20 mouse cellular contexts compared by ENCODE assay signal in the genomic region with DNA sequence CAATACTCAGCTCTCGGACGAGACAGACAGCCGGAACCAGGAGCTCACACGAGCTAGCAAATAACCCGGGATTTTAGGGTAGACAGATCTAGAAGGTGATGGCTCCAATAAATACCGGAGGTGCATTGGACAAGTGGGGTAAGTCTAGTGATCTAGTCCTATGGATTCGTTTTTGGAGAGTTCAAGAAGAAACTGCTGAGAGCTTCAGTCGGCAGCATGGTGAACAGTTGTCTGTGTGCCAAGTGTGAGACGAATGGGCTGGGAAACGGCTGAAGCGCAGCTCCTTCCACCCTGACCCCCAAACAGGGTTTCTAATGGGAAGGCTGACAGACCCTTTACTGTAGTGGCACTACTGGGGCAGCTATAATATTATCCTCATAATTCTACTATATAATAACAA. TPM values are rescaled to one million over a fixed set of nuclear protein-coding genes. Genes with fewer than 3 reads are reported as not detected.
A peak's percentile ranks its signal among the peaks of the same experiment; 100 is the strongest.
DNase-seq lines count a peak whose midpoint lies in the region; ATAC-seq lines count a peak whose summit lies in the region.
"Had no signal": no experiment of that assay in that cellular context is flagged by ENCODE, and none has a peak within 500 bp of the region (broad histone marks: within the 10 kb centered on the region; RNA-seq: fewer than 3 reads in every experiment).

No protein-coding gene starts in this region.

- 0 out of 2 replicates have a peak overlapping the region, but pooled peaks have one; percentile 6 for H3K4me2 ChIP-seq in hindbrain, embryonic 15.5 days
- no peak overlapping the region for H3K4me2 ChIP-seq in hindbrain, embryonic 12.5 days (replicated peaks)
- H3K4me2 ChIP-seq: midbrain, embryonic 12.5 days had no signal

- no peak overlapping the region for H3K4me3 ChIP-seq in hindbrain, embryonic 15.5 days
- H3K4me3 ChIP-seq in hindbrain, embryonic 12.5 days = no peak overlapping the region
- H3K4me3 ChIP-seq: embryonic facial prominence, embryonic 10.5 days; midbrain, embryonic 12.5 days had no signal

- H3K27me3 ChIP-seq in hindbrain, embryonic 15.5 days = no peaks in the 10 kb centered on the region
- no peaks in the 10 kb centered on the region for H3K27me3 ChIP-seq in hindbrain, embryonic 12.5 days
- H3K27me3 ChIP-seq: midbrain, embryonic 12.5 days had no signal

- DNase-seq in brain, adult 2 months (ENCODE audit: low read depth, low spot score) = peak; percentile 27
- DNase-seq in cerebellum, adult 11-12 months = peak; percentile 33
- DNase-seq in cerebellum, postnatal 25 days = peak; percentile 63 to 65
- no peak for DNase-seq in spleen, postnatal 4 days (ENCODE audit: low spot score in 2 of 2)
- no peak for DNase-seq in frontal cortex, adult 2 months (ENCODE audit: extremely low spot score in 1 of 2, low spot score in 1 of 2)
- DNase-seq: gastrocnemius, postnatal 10 days; kidney, adult 8-10 months; kidney, postnatal 4 days; lung, adult 18-20 months; lung, postnatal 4 days; right cerebral cortex, postnatal 25 days; thymus, postnatal 14 days had no signal

- ATAC-seq in hindbrain, embryonic 15.5 days (ENCODE audit: low FRiP score, low read depth) = no peak
- ATAC-seq in hindbrain, embryonic 12.5 days (ENCODE audit: low FRiP score) = no peak
- ATAC-seq: forebrain, embryonic 16.5 days had no signal

- H3K27ac ChIP-seq in hindbrain, embryonic 15.5 days (replicated peaks) = no peak overlapping the region
- no peak overlapping the region; the same call in 1 of the 2 replicates for H3K27ac ChIP-seq in hindbrain, embryonic 12.5 days
- H3K27ac ChIP-seq: embryonic facial prominence, embryonic 10.5 days; midbrain, embryonic 12.5 days had no signal

- peaks cover 23% of the 10 kb centered on the region for H3K4me1 ChIP-seq in hindbrain, embryonic 15.5 days (replicated peaks)
- H3K4me1 ChIP-seq in hindbrain, embryonic 12.5 days = peaks cover 13% of the 10 kb centered on the region; the same call in 1 of the 2 replicates
- H3K4me1 ChIP-seq: embryonic facial prominence, embryonic 10.5 days had no signal

- no peaks in the 10 kb centered on the region for H3K9me3 ChIP-seq in hindbrain, embryonic 15.5 days
- no peaks in the 10 kb centered on the region for H3K9me3 ChIP-seq in hindbrain, embryonic 12.5 days (replicated peaks)
- H3K9me3 ChIP-seq: embryonic facial prominence, embryonic 10.5 days; midbrain, embryonic 12.5 days had no signal

- H3K9ac ChIP-seq in hindbrain, embryonic 15.5 days = no peak overlapping the region
- no peak overlapping the region for H3K9ac ChIP-seq in hindbrain, embryonic 12.5 days
- H3K9ac ChIP-seq: midbrain, embryonic 12.5 days had no signal

- no peaks in the 10 kb centered on the region for H3K36me3 ChIP-seq in hindbrain, embryonic 15.5 days
- no peaks in the 10 kb centered on the region for H3K36me3 ChIP-seq in hindbrain, embryonic 12.5 days
- H3K36me3 ChIP-seq: embryonic facial prominence, embryonic 10.5 days; midbrain, embryonic 12.5 days had no signal

- WGBS in hindbrain, embryonic 15.5 days = 54% methylated on average over 11 of the region's 11 CpGs
- 67% methylated on average over 11 of the region's 11 CpGs for WGBS in hindbrain, embryonic 12.5 days

RNA-seq across cellular contexts. Expression of a gene that starts 22.8 kb away (rescaled TPM):
- 0.16 TPM in 1 of 2 replicates, not detected in the other for polyA plus RNA-seq in hindbrain, embryonic 15.5 days (2015; fragmentation: Nextera tagmentation; extraction: Ambion mirVana)
- not detected in 2 replicates for polyA plus RNA-seq in hindbrain, embryonic 12.5 days (2016; fragmentation: Nextera tagmentation; extraction: Ambion mirVana)
- 0.24 and 1.0 TPM in 2 replicates for polyA plus RNA-seq in frontal cortex, adult 2 months (2012; rRNA removed)
- polyA plus RNA-seq: embryonic facial prominence, embryonic 10.5 days; forebrain, embryonic 16.5 days; heart, embryonic 16.5 days; liver, adult 2 months; neural tube, embryonic 11.5 days had no signal

Comparison
In these comparisons a context has a peak if more than half of its experiments do, and no peak if none do; other contexts are left out.
1. DNase-seq: peak in brain, adult 2 months (single experiment), cerebellum, adult 11-12 months (single experiment) and cerebellum, postnatal 25 days (2 of 2); none in spleen, postnatal 4 days (0 of 2) and frontal cortex, adult 2 months (0 of 2).